Mouse (Mus musculus) hindbrain, embryonic 13.5 days (tissue): ENCODE results near the gene Helz. TPM values are rescaled to one million over a fixed set of nuclear protein-coding genes. Genes with fewer than 3 reads are reported as not detected.

Experiments used
- ATAC-seq: fragments of 200-750 bp; cut with Nextera tagmentation; 2 replicates; pipeline ENCODE4 v1.8.0; 2017; ENCODE audit warnings: moderate TSS enrichment; ENCODE audit not compliant: low FRiP score
- H3K27ac ChIP-seq: fragments of 300-500 bp; sonication (generic); 2 replicates; pipeline ENCODE4 v1.5.1; 2015; ENCODE audit warnings: inconsistent platforms, mild to moderate bottlenecking, moderate library complexity
- H3K27me3 ChIP-seq: fragments of 300-500 bp; sonication (generic); 2 replicates; pipeline ENCODE4 v1.6.1; 2015; ENCODE audit warnings: mild to moderate bottlenecking, inconsistent platforms
- H3K36me3 ChIP-seq: fragments of 300-500 bp; sonication (generic); 2 replicates; pipeline ENCODE4 v1.6.1; 2015; ENCODE audit warnings: mild to moderate bottlenecking, inconsistent platforms
- H3K4me1 ChIP-seq: fragments of 300-500 bp; sonication (generic); replicated peaks from 2 replicates; pipeline ENCODE4 v1.6.1; 2015; ENCODE audit warnings: inconsistent platforms
- H3K4me2 ChIP-seq: fragments of 300-500 bp; sonication (generic); 2 replicates; pipeline ENCODE4 v1.6.1; 2015; ENCODE audit warnings: inconsistent platforms, mild to moderate bottlenecking, moderate library complexity
- H3K4me3 ChIP-seq: fragments of 300-500 bp; sonication (generic); 2 replicates; pipeline ENCODE4 v1.5.1; 2015; ENCODE audit warnings: mild to moderate bottlenecking, inconsistent platforms
- H3K9ac ChIP-seq: fragments of 300-500 bp; sonication (generic); 2 replicates; pipeline ENCODE4 v1.6.1; 2015; ENCODE audit warnings: mild to moderate bottlenecking, inconsistent platforms
- H3K9me3 ChIP-seq: fragments of 300-500 bp; sonication (generic); 2 replicates; pipeline ENCODE4 v1.6.1; 2016; ENCODE audit warnings: inconsistent platforms
- WGBS: fragments of 180-500 bp; shearing (Covaris S2); methylation state at CpG from one replicate; pipeline ENCODE4 v1.1.7; 2015; 5-methylcytosine and 5-hydroxymethylcytosine counted together
- polyA plus RNA-seq: library from polyadenylated mRNA; unstranded; fragments of >200 nt; fragmentation: Nextera tagmentation; extraction: Ambion mirVana; gene quantifications from 2 replicates; pipeline ENCODE4 v1.2.1, GENCODE M21; 2015

The Helz gene
- polyA plus RNA-seq, 1 experiment from 2014 or later, result 17.7 TPM

- no peak overlapping the region for H3K27ac ChIP-seq
- 76% methylated on average over 5 of the region's 5 CpGs for WGBS
- H3K27me3 ChIP-seq, result no peaks in the 10 kb centered on the region
- no peak overlapping the region for H3K4me3 ChIP-seq
- H3K36me3 ChIP-seq, result peaks cover 65% of the 10 kb centered on the region
- ATAC-seq, result no peak
- no peak overlapping the region for H3K4me2 ChIP-seq
- H3K4me1 ChIP-seq, result peaks cover 6% of the 10 kb centered on the region; the same call in 1 of the 2 replicates
- no peak overlapping the region for H3K9ac ChIP-seq
- H3K9me3 ChIP-seq, result no peaks in the 10 kb centered on the region
Observed at GRCm38 (mm10) chr11:107662666-107663065, 114.9 kb downstream of the Helz start.

- no peak for ATAC-seq
- peaks cover 81% of the 10 kb centered on the region for H3K36me3 ChIP-seq
- no peak overlapping the region for H3K4me3 ChIP-seq
- H3K9ac ChIP-seq, result no peak overlapping the region
- H3K27me3 ChIP-seq, result no peaks in the 10 kb centered on the region
- H3K4me2 ChIP-seq, result no peak overlapping the region
- H3K27ac ChIP-seq, result no peak overlapping the region
- no peaks in the 10 kb centered on the region for H3K9me3 ChIP-seq
- H3K4me1 ChIP-seq, result no peaks in the 10 kb centered on the region
- 87% methylated on average over 2 of the region's 2 CpGs for WGBS
Observed at GRCm38 (mm10) chr11:107667542-107667941, 119.8 kb downstream of the Helz start.

- Histone ChIP-seq H3K4me1 (no peaks in the 10 kb centered on the region), H3K4me3 (no peak overlapping the region), H3K27ac (no peak overlapping the region), H3K9ac (no peak overlapping the region), H3K27me3 (no peaks in the 10 kb centered on the region), H3K4me2 (no peak overlapping the region), H3K36me3 (peaks cover 80% of the 10 kb centered on the region), H3K9me3 (no peaks in the 10 kb centered on the region)
- WGBS, result 90% methylated on average over 6 of the region's 6 CpGs
- ATAC-seq, result no peak
Observed at GRCm38 (mm10) chr11:107668223-107668622, 120.5 kb downstream of the Helz start.

GRCm38 (mm10) chr11:107668977-107669376, 121.2 kb downstream of the Helz start:
- no peak overlapping the region for H3K9ac ChIP-seq
- no peak overlapping the region for H3K27ac ChIP-seq
- H3K36me3 ChIP-seq, result peaks cover 80% of the 10 kb centered on the region
- H3K4me2 ChIP-seq, result no peak overlapping the region
- no peaks in the 10 kb centered on the region for H3K9me3 ChIP-seq
- no peaks in the 10 kb centered on the region for H3K4me1 ChIP-seq
- ATAC-seq, result no peak
- WGBS, result 91% methylated on average over 4 of the region's 4 CpGs
- H3K27me3 ChIP-seq, result no peaks in the 10 kb centered on the region
- no peak overlapping the region for H3K4me3 ChIP-seq

GRCm38 (mm10) chr11:107674006-107674405, 126.3 kb downstream of the Helz start:
- Histone ChIP-seq H3K36me3 (peaks cover 44% of the 10 kb centered on the region), H3K27me3 (no peaks in the 10 kb centered on the region), H3K4me2 (no peak overlapping the region), H3K4me3 (no peak overlapping the region), H3K9me3 (no peaks in the 10 kb centered on the region), H3K27ac (no peak overlapping the region), H3K4me1 (peaks cover 21% of the 10 kb centered on the region), H3K9ac (no peak overlapping the region)
- ATAC-seq, result no peak
- 83% methylated on average over 5 of the region's 5 CpGs for WGBS

GRCm38 (mm10) chr11:107674601-107675000, 126.9 kb downstream of the Helz start:
- no peak overlapping the region for H3K4me3 ChIP-seq
- no peaks in the 10 kb centered on the region for H3K27me3 ChIP-seq
- WGBS, result 94% methylated on average over 8 of the region's 8 CpGs

GRCm38 (mm10) chr11:107675246-107675645, 127.5 kb downstream of the Helz start:
- no peak for ATAC-seq
- Histone ChIP-seq H3K27me3 (no peaks in the 10 kb centered on the region), H3K4me2 (no peak overlapping the region), H3K9me3 (no peaks in the 10 kb centered on the region), H3K4me3 (no peak overlapping the region), H3K36me3 (peaks cover 36% of the 10 kb centered on the region), H3K27ac (peak overlapping the region; percentile 48; the same call in 1 of the 2 replicates), H3K4me1 (peaks cover 21% of the 10 kb centered on the region), H3K9ac (no peak overlapping the region)
- WGBS, result 83% methylated on average over 10 of the region's 10 CpGs

More at GRCm38 (mm10) chr11:107674601-107675000, 126.9 kb downstream of the Helz start:
- H3K4me2 ChIP-seq, result no peak overlapping the region
- peaks cover 42% of the 10 kb centered on the region for H3K36me3 ChIP-seq
- H3K27ac ChIP-seq, result no peak overlapping the region
- H3K4me1 ChIP-seq, result peaks cover 21% of the 10 kb centered on the region
- no peak for ATAC-seq
- no peak overlapping the region for H3K9ac ChIP-seq
- H3K9me3 ChIP-seq, result no peaks in the 10 kb centered on the region

GRCm38 (mm10) chr11:107676207-107676940, 128.6 kb downstream of the Helz start:
- Histone ChIP-seq H3K36me3 (peaks cover 25% of the 10 kb centered on the region), H3K4me3 (peak overlapping the region; percentile 3; the same call in 1 of the 2 replicates), H3K4me1 (peaks cover 21% of the 10 kb centered on the region), H3K9me3 (no peaks in the 10 kb centered on the region), H3K9ac (no peak overlapping the region), H3K27me3 (no peaks in the 10 kb centered on the region), H3K4me2 (peak overlapping the region; percentile 40), H3K27ac (peak overlapping the region; percentile 68)
- peak; percentile 46; the same call in 1 of the 2 replicates for ATAC-seq
- 42% methylated on average over 17 of the region's 17 CpGs for WGBS

- no peaks in the 10 kb centered on the region for H3K9me3 ChIP-seq
- no peak overlapping the region for H3K9ac ChIP-seq
- ATAC-seq, result peak; percentile 45; the same call in 1 of the 2 replicates
- no peak overlapping the region for H3K4me2 ChIP-seq
- peaks cover 18% of the 10 kb centered on the region for H3K36me3 ChIP-seq
- H3K4me3 ChIP-seq, result no peak overlapping the region
- peaks cover 31% of the 10 kb centered on the region for H3K4me1 ChIP-seq
- H3K27me3 ChIP-seq, result no peaks in the 10 kb centered on the region
- H3K27ac ChIP-seq, result peak overlapping the region; percentile 77
- 31% methylated on average over 9 of the region's 9 CpGs for WGBS
Observed at GRCm38 (mm10) chr11:107682694-107683355, 135.1 kb downstream of the Helz start.

- Histone ChIP-seq H3K9me3 (no peaks in the 10 kb centered on the region), H3K36me3 (peaks cover 27% of the 10 kb centered on the region), H3K4me3 (no peak overlapping the region), H3K27me3 (no peaks in the 10 kb centered on the region), H3K4me1 (peaks cover 31% of the 10 kb centered on the region), H3K27ac (peak overlapping the region; percentile 77), H3K9ac (no peak overlapping the region), H3K4me2 (no peak overlapping the region)
- 36% methylated on average over 19 of the region's 19 CpGs for WGBS
- 0 out of 2 replicates have a peak, but pooled peaks have one; percentile 59 for ATAC-seq
Observed at GRCm38 (mm10) chr11:107683544-107684465, 136.1 kb downstream of the Helz start.

- Histone ChIP-seq H3K4me1 (peaks cover 31% of the 10 kb centered on the region), H3K36me3 (peaks cover 27% of the 10 kb centered on the region), H3K9ac (no peak overlapping the region), H3K27me3 (no peaks in the 10 kb centered on the region), H3K4me2 (no peak overlapping the region), H3K27ac (no peak overlapping the region), H3K9me3 (no peaks in the 10 kb centered on the region), H3K4me3 (no peak overlapping the region)
- 91% methylated on average over 20 of the region's 20 CpGs for WGBS
- no peak for ATAC-seq
Observed at GRCm38 (mm10) chr11:107686290-107686689, 138.6 kb downstream of the Helz start.

- H3K9ac ChIP-seq, result no peak overlapping the region
- H3K9me3 ChIP-seq, result no peaks in the 10 kb centered on the region
- peaks cover 27% of the 10 kb centered on the region for H3K36me3 ChIP-seq
- no peaks in the 10 kb centered on the region for H3K27me3 ChIP-seq
- H3K4me2 ChIP-seq, result no peak overlapping the region
- H3K4me3 ChIP-seq, result no peak overlapping the region
- no peak for ATAC-seq
- WGBS, result 97% methylated on average over 10 of the region's 10 CpGs
- no peak overlapping the region for H3K27ac ChIP-seq
- H3K4me1 ChIP-seq, result peaks cover 11% of the 10 kb centered on the region
Observed at GRCm38 (mm10) chr11:107688480-107688879, 140.8 kb downstream of the Helz start.
